Mouse (Mus musculus) midbrain, embryonic 14.5 days (tissue): ENCODE measurements around the gene Lrba. TPM values are rescaled to one million over a fixed set of nuclear protein-coding genes. Genes with fewer than 3 reads are reported as not detected.
A peak's percentile ranks its signal among the peaks of the same experiment; 100 is the strongest.

Experiments used
- ATAC-seq: fragments of 200-750 bp; cut with Nextera tagmentation; 2 replicates; pipeline ENCODE4 v1.8.0; 2017; ENCODE audit warnings: moderate number of reproducible peaks, moderate library complexity; ENCODE audit not compliant: low FRiP score, low TSS enrichment
- DNase-seq: peaks from one replicate; pipeline ENCODE4 v3.0.0-alpha.2; 2015
- H3K27ac ChIP-seq: fragments of 300-500 bp; sonication (generic); replicated peaks from 2 replicates; pipeline ENCODE4 v1.5.1; 2014; ENCODE audit warnings: mild to moderate bottlenecking, low read depth, low read length, moderate library complexity
- H3K27me3 ChIP-seq: fragments of 300-500 bp; sonication (generic); 2 replicates; pipeline ENCODE4 v1.6.1; 2014; ENCODE audit warnings: low read length, control low read depth, mixed read lengths; ENCODE audit not compliant: control insufficient read depth, insufficient read depth
- H3K36me3 ChIP-seq: fragments of 300-500 bp; sonication (generic); 2 replicates; pipeline ENCODE4 v1.6.1; 2014; ENCODE audit warnings: low read length, control low read depth; ENCODE audit not compliant: control insufficient read depth, insufficient read depth
- H3K4me1 ChIP-seq: fragments of 300-500 bp; sonication (generic); 2 replicates; pipeline ENCODE4 v1.6.1; 2014; ENCODE audit warnings: mild to moderate bottlenecking, antibody characterized with exemption, low read length, control low read depth; ENCODE audit not compliant: control insufficient read depth, insufficient read depth
- H3K4me2 ChIP-seq: fragments of 300-500 bp; sonication (generic); 2 replicates; pipeline ENCODE4 v1.6.1; 2014; ENCODE audit warnings: mild to moderate bottlenecking, low read length, moderate library complexity
- H3K4me3 ChIP-seq: fragments of 300-500 bp; sonication (generic); replicated peaks from 2 replicates; pipeline ENCODE4 v1.5.1; 2014; ENCODE audit warnings: low read depth, low read length
- H3K9ac ChIP-seq: fragments of 300-500 bp; sonication (generic); replicated peaks from 2 replicates; pipeline ENCODE4 v1.6.1; 2014; ENCODE audit warnings: mild to moderate bottlenecking, low read length, moderate library complexity
- H3K9me3 ChIP-seq: fragments of 300-500 bp; sonication (generic); 2 replicates; pipeline ENCODE4 v1.6.1; 2016; ENCODE audit warnings: low read length, control low read depth, mixed read lengths; ENCODE audit not compliant: control insufficient read depth
- WGBS: fragments of 180-500 bp; shearing (Covaris S2); extraction: QIAGEN DNeasy Blood & Tissue Kit; methylation state at CpG from one replicate; pipeline ENCODE4 v1.1.7; 2014; 5-methylcytosine and 5-hydroxymethylcytosine counted together
- polyA plus RNA-seq: library from polyadenylated mRNA; unstranded; fragments of >200 nt; fragmentation: Nextera tagmentation; extraction: Ambion mirVana; gene quantifications from 2 replicates; pipeline ENCODE4 v1.2.1, GENCODE M21; 2014

Lrba gene
- polyA plus RNA-seq, 1 experiment from 2014 or later: 10.2 TPM

GRCm38 (mm10) chr3:86738831-86739230 is 514.4 kb downstream of the Lrba start:
- no peaks in the 10 kb centered on the region for H3K4me1 ChIP-seq
- no peak overlapping the region for H3K4me2 ChIP-seq
- no peak overlapping the region for H3K27ac ChIP-seq
- no peaks in the 10 kb centered on the region for H3K27me3 ChIP-seq
- H3K9me3 ChIP-seq: no peaks in the 10 kb centered on the region
- H3K9ac ChIP-seq: no peak overlapping the region
- H3K4me3 ChIP-seq: no peak overlapping the region
- H3K36me3 ChIP-seq: no peaks in the 10 kb centered on the region
- ATAC-seq (no peak), DNase-seq (no peak)
- WGBS: 67% methylated on average over 3 of the region's 3 CpGs

- Histone ChIP-seq H3K9ac (no peak overlapping the region), H3K4me2 (no peak overlapping the region), H3K4me3 (no peak overlapping the region), H3K4me1 (no peaks in the 10 kb centered on the region), H3K9me3 (no peaks in the 10 kb centered on the region), H3K27ac (0 out of 2 replicates have a peak overlapping the region, but pooled peaks have one; percentile 14), H3K27me3 (no peaks in the 10 kb centered on the region), H3K36me3 (no peaks in the 10 kb centered on the region)
- ATAC-seq: no peak
- 46% methylated on average over 4 of the region's 4 CpGs for WGBS
- no peak for DNase-seq
Observed at GRCm38 (mm10) chr3:86739745-86740144, 515.3 kb downstream of the Lrba start.

GRCm38 (mm10) chr3:86745348-86745747 is 520.9 kb downstream of the Lrba start:
- Histone ChIP-seq H3K27ac (peak overlapping the region; percentile 71), H3K36me3 (no peaks in the 10 kb centered on the region), H3K27me3 (no peaks in the 10 kb centered on the region), H3K4me3 (no peak overlapping the region), H3K9me3 (no peaks in the 10 kb centered on the region), H3K9ac (no peak overlapping the region), H3K4me1 (peaks cover 25% of the 10 kb centered on the region), H3K4me2 (no peak overlapping the region)
- WGBS: 25% methylated on average over 4 of the region's 4 CpGs
- DNase-seq (peak; percentile 59), ATAC-seq (peak; percentile 57; the same call in 1 of the 2 replicates)

- Histone ChIP-seq H3K9ac (no peak overlapping the region), H3K27ac (peak overlapping the region; percentile 71), H3K9me3 (no peaks in the 10 kb centered on the region), H3K4me1 (peaks cover 31% of the 10 kb centered on the region), H3K4me3 (no peak overlapping the region), H3K36me3 (no peaks in the 10 kb centered on the region), H3K27me3 (no peaks in the 10 kb centered on the region), H3K4me2 (peak overlapping the region; percentile 26)
- DNase-seq (peak; percentile 61), ATAC-seq (peak; percentile 50; the same call in 1 of the 2 replicates)
- WGBS: 18% methylated on average over 10 of the region's 10 CpGs
Observed at GRCm38 (mm10) chr3:86745769-86746512, 521.5 kb downstream of the Lrba start.

GRCm38 (mm10) chr3:86750652-86751051 is 526.2 kb downstream of the Lrba start:
- H3K4me2 ChIP-seq: peak overlapping the region; percentile 37
- H3K4me1 ChIP-seq: peaks cover 43% of the 10 kb centered on the region
- peak overlapping the region; percentile 73 for H3K27ac ChIP-seq
- peak overlapping the region; percentile 36 for H3K9ac ChIP-seq
- DNase-seq (peak; percentile 71), ATAC-seq (no peak)
- no peaks in the 10 kb centered on the region for H3K27me3 ChIP-seq
- no peaks in the 10 kb centered on the region for H3K9me3 ChIP-seq
- H3K4me3 ChIP-seq: no peak overlapping the region
- 12% methylated on average over 7 of the region's 7 CpGs for WGBS
- H3K36me3 ChIP-seq: no peaks in the 10 kb centered on the region

GRCm38 (mm10) chr3:86754178-86754577 is 529.7 kb downstream of the Lrba start:
- Histone ChIP-seq H3K27me3 (no peaks in the 10 kb centered on the region), H3K4me2 (peak overlapping the region; percentile 31), H3K4me3 (no peak overlapping the region), H3K4me1 (peaks cover 28% of the 10 kb centered on the region), H3K9me3 (no peaks in the 10 kb centered on the region), H3K27ac (peak overlapping the region; percentile 70), H3K36me3 (no peaks in the 10 kb centered on the region), H3K9ac (peak overlapping the region; percentile 36)
- DNase-seq (no peak), ATAC-seq (no peak)
- WGBS: 63% methylated on average over 6 of the region's 6 CpGs

GRCm38 (mm10) chr3:86754595-86755557 is 530.4 kb downstream of the Lrba start:
- Histone ChIP-seq H3K27me3 (no peaks in the 10 kb centered on the region), H3K9me3 (no peaks in the 10 kb centered on the region), H3K4me1 (peaks cover 28% of the 10 kb centered on the region), H3K27ac (peak overlapping the region; percentile 70), H3K9ac (peak overlapping the region; percentile 36), H3K4me3 (no peak overlapping the region), H3K4me2 (peak overlapping the region; percentile 31), H3K36me3 (no peaks in the 10 kb centered on the region)
- ATAC-seq (no peak), DNase-seq (peak; percentile 62)
- 46% methylated on average over 14 of the region's 14 CpGs for WGBS

GRCm38 (mm10) chr3:86756548-86756947 is 532.1 kb downstream of the Lrba start:
- Histone ChIP-seq H3K36me3 (no peaks in the 10 kb centered on the region), H3K4me1 (peaks cover 16% of the 10 kb centered on the region), H3K27me3 (no peaks in the 10 kb centered on the region), H3K9me3 (no peaks in the 10 kb centered on the region), H3K9ac (no peak overlapping the region), H3K4me2 (0 out of 2 replicates have a peak overlapping the region, but pooled peaks have one; percentile 6), H3K4me3 (no peak overlapping the region), H3K27ac (no peak overlapping the region)
- no peak for DNase-seq
- 83% methylated on average over 1 of the region's 1 CpGs for WGBS
- ATAC-seq: no peak
